Mouse (Mus musculus) small intestine, adult 2 months (tissue): ENCODE measurements around the gene Plppr1.

Source experiments
- CTCF ChIP-seq: fragments of 200-500 bp; IDR thresholded peaks from 2 replicates; pipeline ENCODE4 v1.5.1; 2012; ENCODE audit warnings: low read depth, mild to moderate bottlenecking, control low read depth, inconsistent platforms, low read length, moderate library complexity, mixed read lengths; ENCODE audit not compliant: insufficient replicate concordance, insufficient read length; ENCODE audit errors: extremely low read depth
- POLR2A ChIP-seq: fragments of 200-500 bp; IDR thresholded peaks from 2 replicates; pipeline ENCODE4 v1.6.1; 2012; ENCODE audit warnings: low read depth, mild to moderate bottlenecking, control low read depth, inconsistent platforms, low read length, moderate library complexity

DNA sequence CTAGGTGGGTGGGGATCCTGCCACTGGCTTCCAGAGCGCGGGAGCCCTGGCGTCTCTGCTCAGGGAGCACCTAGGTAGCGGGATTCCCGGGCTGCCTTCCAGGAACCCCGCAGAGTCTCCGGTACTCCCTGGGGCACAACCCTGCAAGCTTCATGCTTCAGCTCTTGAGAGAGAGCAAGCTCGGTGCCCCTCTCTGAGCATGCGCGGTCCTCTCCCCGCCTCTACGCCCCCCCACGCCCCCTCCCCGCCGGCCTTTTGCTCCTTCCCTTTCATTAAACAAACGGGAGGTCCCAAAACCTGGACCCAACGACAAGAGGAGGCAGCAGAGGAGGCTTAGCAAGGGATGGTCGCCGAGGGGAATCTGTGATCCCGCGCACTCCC, at the start of gene Plppr1:
- TF ChIP-seq POLR2A (no peak), CTCF (no peak)
